Mouse (Mus musculus) erythroblast, embryonic 14.5 days (primary cell): ENCODE results near the gene Fam57a.

Source experiments
- GATA1 ChIP-seq: IDR thresholded peaks from 2 replicates; pipeline ENCODE4 v1.6.1; 2012; ENCODE audit warnings: low read length, inconsistent platforms, mixed read lengths
- TAL1 ChIP-seq: IDR thresholded peaks from 3 replicates; pipeline ENCODE4 v1.6.1; 2012; ENCODE audit warnings: low read length, inconsistent platforms, mixed read lengths

DNA sequence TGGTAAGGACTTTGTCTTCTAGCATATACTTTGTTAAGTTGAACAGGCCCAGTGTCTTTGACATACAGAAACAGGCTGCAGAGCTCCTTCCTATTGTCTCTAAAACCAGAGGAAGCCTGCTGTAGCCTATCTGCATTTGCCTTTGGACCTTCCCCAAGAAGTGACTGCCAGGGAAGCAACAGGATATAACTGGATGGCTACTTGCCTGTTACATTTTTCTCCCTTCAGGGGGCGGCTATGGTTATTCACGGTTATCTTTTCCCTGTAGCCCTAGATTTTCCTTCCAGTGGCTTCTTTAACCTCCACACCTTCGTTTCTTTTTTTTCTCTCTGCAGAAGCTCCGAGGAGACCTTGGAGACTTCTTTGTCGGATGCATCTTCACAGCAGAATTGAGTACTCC, 27.3 kb downstream of the Fam57a start:
- TF ChIP-seq GATA1, result no peak
- no peak for TF ChIP-seq TAL1
